Mouse (Mus musculus) MEL (cell line): ENCODE measurements around the gene Gtf3a. TPM values are rescaled to one million over a fixed set of nuclear protein-coding genes. Genes with fewer than 3 reads are reported as not detected.

Experiments used
- DNase-seq: peaks from one replicate; pipeline ENCODE4 v3.0.0; 2011; ENCODE audit warnings: low read depth, low spot score
- H3K27ac ChIP-seq: 2 replicates; pipeline ENCODE4 v1.5.1; 2012; ENCODE audit warnings: low read depth, mild to moderate bottlenecking, control low read depth, low read length, moderate library complexity; ENCODE audit not compliant: control insufficient read depth
- H3K27me3 ChIP-seq, 2 experiments: fragments of 150-350 bp in 1 of 2; sonication (generic) in 1 of 2; 2 replicates each; pipeline ENCODE4 v1.6.1; 2012; ENCODE audit warnings: low read length in 2 of 2, mild to moderate bottlenecking in 2 of 2, improper control_type of control experiment in 1 of 2, moderate library complexity in 1 of 2; ENCODE audit not compliant: insufficient read depth in 2 of 2, control insufficient read depth in 1 of 2
- H3K36me3 ChIP-seq, 2 experiments: 2 replicates each; pipeline ENCODE4 v1.6.1; 2012 to 2014; ENCODE audit warnings: low read length in 2 of 2, improper control_type of control experiment in 1 of 2, inconsistent platforms in 1 of 2, mild to moderate bottlenecking in 1 of 2; ENCODE audit not compliant: insufficient read depth in 2 of 2, control insufficient read depth in 1 of 2
- H3K4me1 ChIP-seq, 2 experiments: fragments of 150-350 bp in 1 of 2; sonication (generic) in 1 of 2; 2 replicates each; pipeline ENCODE4 v1.6.1; 2012; ENCODE audit warnings: low read length in 2 of 2, improper control_type of control experiment in 1 of 2, mild to moderate bottlenecking in 1 of 2; ENCODE audit not compliant: insufficient read depth in 2 of 2, control insufficient read depth in 1 of 2
- H3K4me3 ChIP-seq, 2 experiments: fragments of 150-350 bp in 1 of 2; sonication (generic) in 1 of 2; 2 replicates each; pipeline ENCODE4 v1.5.1; 2012; ENCODE audit warnings: low read depth in 2 of 2, low read length in 2 of 2, mild to moderate bottlenecking in 2 of 2, moderate library complexity in 2 of 2, control low read depth in 1 of 2, improper control_type of control experiment in 1 of 2; ENCODE audit not compliant: control insufficient read depth in 1 of 2, insufficient read depth in 1 of 2
- H3K79me2 ChIP-seq: 2 replicates; pipeline ENCODE4 v1.6.1; 2012; ENCODE audit warnings: mild to moderate bottlenecking, low read length, moderate library complexity; ENCODE audit not compliant: control insufficient read depth, poor library complexity, insufficient read depth
- H3K9ac ChIP-seq: 2 replicates; pipeline ENCODE4 v1.6.1; 2012; ENCODE audit warnings: low read depth, mild to moderate bottlenecking, control low read depth, low read length, moderate library complexity; ENCODE audit not compliant: control insufficient read depth, poor library complexity, severe bottlenecking
- H3K9me3 ChIP-seq: fragments of 150-350 bp; sonication (generic); replicated peaks from 2 replicates; pipeline ENCODE4 v1.6.1; 2012; ENCODE audit warnings: mild to moderate bottlenecking, low read length, improper control_type of control experiment, moderate library complexity; ENCODE audit not compliant: insufficient read depth
- CHD1 ChIP-seq: IDR thresholded peaks from 2 replicates; pipeline ENCODE4 v1.6.1; 2012; ENCODE audit warnings: low read depth, mild to moderate bottlenecking, inconsistent platforms, low read length, improper control_type of control experiment
- CTCF ChIP-seq, 3 experiments: IDR thresholded peaks in 2 of 3; conservative IDR thresholded peaks in 1 of 3; 2 replicates each; pipeline ENCODE4 v1.5.1; 2011 to 2012; ENCODE audit warnings: low read length in 3 of 3, low read depth in 2 of 3, mild to moderate bottlenecking in 2 of 3, improper control_type of control experiment in 1 of 3, inconsistent platforms in 1 of 3, mixed read lengths in 1 of 3, moderate library complexity in 1 of 3; ENCODE audit not compliant: control insufficient read depth in 1 of 3, insufficient read depth in 1 of 3, poor library complexity in 1 of 3, severe bottlenecking in 1 of 3
- E2F4 ChIP-seq: IDR thresholded peaks from 2 replicates; pipeline ENCODE4 v1.6.1; 2011; ENCODE audit warnings: low read depth, low read length, improper control_type of control experiment, borderline replicate concordance
- RAD21 ChIP-seq: IDR thresholded peaks from 2 replicates; pipeline ENCODE4 v1.6.1; 2011; ENCODE audit warnings: mild to moderate bottlenecking, low read depth, low read length, improper control_type of control experiment
- SMC3 ChIP-seq: IDR thresholded peaks from 2 replicates; pipeline ENCODE4 v1.6.1; 2011; ENCODE audit warnings: low read depth, low read length, improper control_type of control experiment
- USF2 ChIP-seq, 2 experiments: IDR thresholded peaks; 2 replicates each; pipeline ENCODE4 v1.6.1; 2011 to 2012; ENCODE audit warnings: improper control_type of control experiment in 2 of 2, low read length in 2 of 2, borderline replicate concordance in 1 of 2, inconsistent platforms in 1 of 2, low read depth in 1 of 2, mild to moderate bottlenecking in 1 of 2; ENCODE audit not compliant: insufficient read depth in 1 of 2
- ZC3H11A ChIP-seq: IDR thresholded peaks from 2 replicates; pipeline ENCODE4 v1.6.1; 2012; ENCODE audit warnings: low read depth, mild to moderate bottlenecking, inconsistent platforms, low read length, improper control_type of control experiment
- ZNF384 ChIP-seq: IDR thresholded peaks from 2 replicates; pipeline ENCODE4 v1.6.1; 2012; ENCODE audit warnings: low read depth, mild to moderate bottlenecking, inconsistent platforms, low read length, improper control_type of control experiment
- polyA plus RNA-seq, 2 experiments: library from polyadenylated mRNA; stranded (reverse) in 1 of 2; unstranded in 1 of 2; fragments of >175 nt in 1 of 2; fragments of >200 nt in 1 of 2; gene quantifications; 2 replicates each; pipeline versions ENCODE4 v1.2.1 to v1.2.4; 2012; ENCODE audit warnings: low replicate concordance in 2 of 2, low read depth in 1 of 2; ENCODE audit not compliant: insufficient read length in 2 of 2, insufficient read depth in 1 of 2, missing spikeins in 1 of 2
- total RNA-seq: library from RNA; depleted of rRNA; stranded (reverse); fragments of 300-350 nt; gene quantifications from 2 replicates; pipeline ENCODE4 v1.2.3, GENCODE M21; 2012; rRNA removed

Gtf3a gene
- total and polyA plus RNA-seq, 3 experiments, result 173 to 204 TPM; not detected in 1

DNA sequence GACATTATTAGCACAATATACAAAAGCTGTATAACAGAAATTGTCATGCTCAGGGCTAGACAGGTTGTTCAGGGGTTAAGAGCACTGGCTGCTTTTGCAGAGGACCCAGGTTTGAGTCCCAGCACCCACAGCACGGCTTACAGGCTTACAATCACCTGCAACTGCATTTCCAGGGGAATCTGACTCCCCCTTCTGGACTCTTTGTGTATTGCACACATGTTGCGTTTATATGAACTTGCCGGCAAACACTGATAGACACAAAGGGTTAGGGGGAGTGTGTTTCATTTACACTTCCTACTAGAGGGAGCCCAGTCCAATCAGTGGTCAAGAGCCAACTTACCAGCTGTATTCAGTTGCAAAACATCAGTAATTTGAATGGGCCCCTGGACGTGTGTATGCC, 52.9 kb downstream of the Gtf3a start:
- no peak overlapping the region for H3K9ac ChIP-seq
- no peaks in the 10 kb centered on the region for H3K36me3 ChIP-seq
- H3K27ac ChIP-seq, result no peak overlapping the region
- TF ChIP-seq SMC3 (peak; percentile 40), E2F4 (no peak), RAD21 (peak; percentile 5; the same call in 1 of the 2 replicates), CTCF (IDR thresholded peaks at IDR 0.05 in 2 of 3, conservative IDR thresholded peaks at IDR 0.05 in 1 of 3; ENCODE audit: control insufficient read depth in 1 of 3, insufficient read depth in 1 of 3, low read depth in 2 of 3, low read length in 3 of 3, poor library complexity in 1 of 3, severe bottlenecking in 1 of 3) (peak; percentile 28 to 59 (median 45); a peak in 5 of 6 replicates), CHD1 (no peak)
- TF ChIP-seq, all 39 proteins: peak for 3
- Histone ChIP-seq H3K27me3 (no peaks in the 10 kb centered on the region), H3K4me1 (no peaks in the 10 kb centered on the region), H3K4me3 (no peak overlapping the region), H3K9me3 (no peaks in the 10 kb centered on the region), H3K79me2 (no peaks in the 10 kb centered on the region)
- DNase-seq, result peak; percentile 45

DNA sequence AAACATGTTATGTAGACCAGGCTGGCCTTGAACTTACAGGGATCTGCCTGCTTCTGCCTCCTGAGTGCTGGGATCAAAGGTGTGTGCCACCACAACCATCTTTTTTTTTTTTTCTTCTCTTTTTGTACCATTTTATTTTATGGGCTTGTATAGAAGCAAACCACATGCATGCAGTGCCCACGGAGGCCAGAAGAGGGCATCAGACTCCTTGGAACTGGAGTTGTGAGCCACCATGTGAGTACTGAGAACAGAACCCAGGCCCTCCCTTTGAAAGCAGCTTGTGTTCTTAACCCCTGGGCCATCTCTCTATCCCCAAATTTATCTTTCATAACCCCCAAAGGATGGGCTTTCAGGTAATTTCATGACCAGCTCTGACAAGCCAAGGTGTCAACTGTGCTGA, 54.8 kb downstream of the Gtf3a start:
- Histone ChIP-seq H3K4me1 (no peaks in the 10 kb centered on the region), H3K27me3 (no peaks in the 10 kb centered on the region), H3K36me3 (no peaks in the 10 kb centered on the region), H3K4me3 (no peak overlapping the region), H3K79me2 (no peaks in the 10 kb centered on the region), H3K9me3 (no peaks in the 10 kb centered on the region), H3K27ac (no peak overlapping the region), H3K9ac (no peak overlapping the region)
- peak; percentile 42 for DNase-seq
- TF ChIP-seq ZNF384 (peak; percentile 13; the same call in 1 of the 2 replicates), RAD21 (peak; percentile 39), ZC3H11A (peak; percentile 20; the same call in 1 of the 2 replicates), CTCF (IDR thresholded peaks at IDR 0.05 in 2 of 3, conservative IDR thresholded peaks at IDR 0.05 in 1 of 3; ENCODE audit: control insufficient read depth in 1 of 3, insufficient read depth in 1 of 3, low read depth in 2 of 3, low read length in 3 of 3, poor library complexity in 1 of 3, severe bottlenecking in 1 of 3) (peak; percentile 38 to 56 (median 48)), SMC3 (peak; percentile 43), USF2 (IDR thresholded peaks at IDR 0.05; ENCODE audit: borderline replicate concordance in 1 of 2, insufficient read depth in 1 of 2, low read depth in 1 of 2, low read length in 2 of 2) (no peak)

Other genes with a start within 250 kb of the Gtf3a start
- 22.0 and 24.5 TPM in 2 replicates for gene Usp12, start 153.7 kb upstream of the Gtf3a start, total RNA-seq
- gene Usp12, start 153.7 kb upstream of the Gtf3a start, polyA plus RNA-seq, result 10 to 100 TPM in 1 of 2 experiments, not detected in 1; 24.5 TPM
- 468 and 508 TPM in 2 replicates for gene Rpl21, start 115.8 kb upstream of the Gtf3a start, total RNA-seq
- gene Rpl21, start 115.8 kb upstream of the Gtf3a start, polyA plus RNA-seq, result 10 to 100 TPM in 1 of 2 experiments, not detected in 1; 70.7 TPM
- gene Rasl11a, start 103.6 kb upstream of the Gtf3a start, total RNA-seq, result 1.1 and 1.7 TPM in 2 replicates
- 1 to 10 TPM in 1 of 2 experiments, not detected in 1; 2.3 TPM for gene Rasl11a, start 103.6 kb upstream of the Gtf3a start, polyA plus RNA-seq
- gene Mtif3, start 15.1 kb downstream of the Gtf3a start, total RNA-seq, result 22.3 and 22.7 TPM in 2 replicates
- gene Mtif3, start 15.1 kb downstream of the Gtf3a start, polyA plus RNA-seq, result 10 to 100 TPM in 1 of 2 experiments, not detected in 1; 38.2 TPM
- 19.4 and 22.0 TPM in 2 replicates for gene Lnx2, start 127.9 kb downstream of the Gtf3a start, total RNA-seq
- gene Lnx2, start 127.9 kb downstream of the Gtf3a start, polyA plus RNA-seq, result 10 to 100 TPM in 1 of 2 experiments, not detected in 1; 26.1 TPM
- 460 and 506 TPM in 2 replicates for gene Polr1d, start 128.4 kb downstream of the Gtf3a start, total RNA-seq
- 100 to 1,000 TPM; 185 to 388 TPM for gene Polr1d, start 128.4 kb downstream of the Gtf3a start, polyA plus RNA-seq
- gene Gsx1, start 240.0 kb downstream of the Gtf3a start, total RNA-seq, result not detected in 2 replicates
- gene Gsx1, start 240.0 kb downstream of the Gtf3a start, polyA plus RNA-seq, result not detected